Mouse (Mus musculus): Measurements from ENCODE around the gene Chil1. TPM values are rescaled to one million over a fixed set of nuclear protein-coding genes. Genes with fewer than 3 reads are reported as not detected.

Chil1 gene
- polyA plus RNA-seq, 1 experiment from 2014 or later: 0.90 TPM

Other genes starting within 250 kb of the Chil1 start
- gene Fmod, start 144.9 kb upstream of the Chil1 start, polyA plus RNA-seq (2016; fragmentation: Nextera tagmentation; extraction: Ambion mirVana): 2.8 and 6.5 TPM in 2 replicates
- 107 and 161 TPM in 2 replicates for gene Btg2, start 103.1 kb upstream of the Chil1 start, polyA plus RNA-seq (2016; fragmentation: Nextera tagmentation; extraction: Ambion mirVana)
- gene Chit1, start 70.9 kb upstream of the Chil1 start, polyA plus RNA-seq (2016; fragmentation: Nextera tagmentation; extraction: Ambion mirVana): not detected in 2 replicates
- gene Mybph, start 11.3 kb downstream of the Chil1 start, polyA plus RNA-seq (2016; fragmentation: Nextera tagmentation; extraction: Ambion mirVana): 0.09 and 0.10 TPM in 2 replicates
- gene Adora1, start 53.3 kb downstream of the Chil1 start, polyA plus RNA-seq (2016; fragmentation: Nextera tagmentation; extraction: Ambion mirVana): 0.14 and 0.17 TPM in 2 replicates
- gene Myog, start 107.8 kb downstream of the Chil1 start, polyA plus RNA-seq (2016; fragmentation: Nextera tagmentation; extraction: Ambion mirVana): 0.07 TPM in 1 of 2 replicates, not detected in the other
- 2.0 and 3.5 TPM in 2 replicates for gene Ppfia4, start 150.8 kb downstream of the Chil1 start, polyA plus RNA-seq (2016; fragmentation: Nextera tagmentation; extraction: Ambion mirVana)
- 122 and 128 TPM in 2 replicates for gene Tmem183a, start 179.8 kb downstream of the Chil1 start, polyA plus RNA-seq (2016; fragmentation: Nextera tagmentation; extraction: Ambion mirVana)
- not detected in 2 replicates for gene 4933406M09Rik, start 203.8 kb downstream of the Chil1 start, polyA plus RNA-seq (2016; fragmentation: Nextera tagmentation; extraction: Ambion mirVana)
- gene Cyb5r1, start 223.4 kb downstream of the Chil1 start, polyA plus RNA-seq (2016; fragmentation: Nextera tagmentation; extraction: Ambion mirVana): 24.5 and 27.9 TPM in 2 replicates
- gene Adipor1, start 233.2 kb downstream of the Chil1 start, polyA plus RNA-seq (2016; fragmentation: Nextera tagmentation; extraction: Ambion mirVana): 74.3 and 75.7 TPM in 2 replicates

All from midbrain, embryonic 10.5 days (tissue).